Mouse (Mus musculus) stomach, embryonic 15.5 days (tissue): Measurements from ENCODE around the gene Tmem147. TPM values are rescaled to one million over a fixed set of nuclear protein-coding genes. Genes with fewer than 3 reads are reported as not detected.
A peak's percentile ranks its signal among the peaks of the same experiment; 100 is the strongest.

Source experiments
- ATAC-seq: fragments of 200-750 bp; cut with Nextera tagmentation; 2 replicates; pipeline ENCODE4 v1.8.0; 2017; ENCODE audit warnings: low read depth, moderate number of reproducible peaks, moderate TSS enrichment; ENCODE audit not compliant: insufficient read depth, low FRiP score
- H3K27ac ChIP-seq: fragments of 300-500 bp; sonication (generic); 2 replicates; pipeline ENCODE4 v1.5.1; 2015; ENCODE audit warnings: mild to moderate bottlenecking, inconsistent platforms
- H3K27me3 ChIP-seq: fragments of 300-500 bp; sonication (generic); replicated peaks from 2 replicates; pipeline ENCODE4 v1.6.1; 2015; ENCODE audit warnings: inconsistent platforms
- H3K36me3 ChIP-seq: fragments of 300-500 bp; sonication (generic); 2 replicates; pipeline ENCODE4 v1.6.1; 2015; ENCODE audit warnings: inconsistent platforms
- H3K4me1 ChIP-seq: fragments of 300-500 bp; sonication (generic); 2 replicates; pipeline ENCODE4 v1.6.1; 2015; ENCODE audit warnings: inconsistent platforms
- H3K4me2 ChIP-seq: fragments of 300-500 bp; sonication (generic); 2 replicates; pipeline ENCODE4 v1.6.1; 2015; ENCODE audit warnings: mild to moderate bottlenecking, inconsistent platforms
- H3K4me3 ChIP-seq: fragments of 300-500 bp; sonication (generic); replicated peaks from 2 replicates; pipeline ENCODE4 v1.5.1; 2015; ENCODE audit warnings: inconsistent platforms
- H3K9ac ChIP-seq: fragments of 300-500 bp; sonication (generic); 2 replicates; pipeline ENCODE4 v1.6.1; 2015; ENCODE audit warnings: inconsistent platforms
- H3K9me3 ChIP-seq: fragments of 300-500 bp; sonication (generic); 2 replicates; pipeline ENCODE4 v1.6.1; 2016; ENCODE audit warnings: inconsistent platforms
- WGBS: fragments of 180-500 bp; shearing (Covaris S2); methylation state at CpG from one replicate; pipeline ENCODE4 v1.1.7; 2015; 5-methylcytosine and 5-hydroxymethylcytosine counted together
- polyA plus RNA-seq: library from polyadenylated mRNA; unstranded; fragments of >200 nt; fragmentation: Nextera tagmentation; extraction: Ambion mirVana; gene quantifications from 2 replicates; pipeline ENCODE4 v1.2.1, GENCODE M21; 2015

Gene Tmem147
- 227 and 239 TPM in 2 replicates for polyA plus RNA-seq

DNA sequence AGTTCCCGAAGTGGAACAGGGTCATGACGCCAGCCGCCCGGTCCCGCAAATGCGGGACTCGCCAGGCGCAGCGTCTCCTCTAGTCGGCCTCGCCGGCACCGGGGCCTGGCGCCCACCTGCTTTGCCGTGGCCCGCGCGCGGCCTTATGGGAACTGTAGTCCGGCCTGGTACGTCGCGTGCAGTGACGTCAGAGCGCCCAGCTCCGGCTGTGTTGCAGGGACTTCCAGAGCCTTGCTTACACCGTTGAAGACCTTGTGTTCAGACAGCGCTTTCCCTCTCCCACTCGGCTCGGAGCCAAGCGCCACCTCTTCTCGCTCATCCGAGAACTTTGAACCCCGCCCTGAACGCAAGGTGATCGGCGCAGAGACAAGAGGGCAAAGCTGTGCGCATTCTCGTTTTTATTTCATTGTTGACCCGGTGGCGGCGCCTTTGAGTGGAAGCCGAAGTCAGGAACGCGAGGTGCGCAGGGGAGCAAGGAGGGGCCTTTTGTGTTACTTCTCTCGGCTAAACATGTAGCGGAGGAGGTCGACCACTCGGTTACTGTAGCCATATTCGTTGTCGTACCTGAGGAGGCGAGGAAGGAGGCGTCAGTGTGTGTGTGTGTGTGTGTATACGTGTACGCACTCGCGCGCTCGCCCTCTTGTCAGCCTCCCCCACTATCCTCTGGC, at the start of gene Tmem147:
Tmem147 (minus strand) TSS at position 145 of the 668 bp plus-strand sequence.
- Histone ChIP-seq H3K27ac (peak within 1 kb of the TSS; percentile 90), H3K4me3 (peak within 1 kb of the TSS; percentile 68)

DNA sequence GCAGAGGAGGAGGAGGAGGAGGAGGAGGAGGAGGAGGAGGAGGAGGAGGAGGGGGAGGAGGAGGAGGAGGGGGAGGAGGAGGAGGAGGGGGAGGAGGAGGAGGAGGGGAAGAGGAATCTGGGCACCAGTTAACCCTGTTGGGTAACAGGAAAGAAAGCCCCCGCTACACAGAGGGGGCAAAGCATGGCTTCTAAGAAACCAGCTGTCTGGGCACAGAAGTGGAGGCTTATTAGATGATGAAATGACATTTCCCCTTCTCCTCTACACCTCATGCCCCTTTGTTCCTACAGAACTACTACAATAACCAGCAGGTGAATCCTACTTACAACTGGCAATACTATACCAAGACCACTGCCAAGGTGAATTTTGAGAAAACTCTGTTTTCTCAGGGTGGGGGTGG, 48.6 kb upstream of the Tmem147 start:
- Histone ChIP-seq H3K4me3 (no peak overlapping the region), H3K4me1 (no peaks in the 10 kb centered on the region), H3K36me3 (no peaks in the 10 kb centered on the region), H3K4me2 (no peak overlapping the region), H3K27me3 (no peaks in the 10 kb centered on the region), H3K27ac (no peak overlapping the region), H3K9me3 (no peaks in the 10 kb centered on the region), H3K9ac (no peak overlapping the region)
- ATAC-seq = no peak
- WGBS = 85% methylated on average over 1 of the region's 1 CpGs

More for the DNA sequence above, at the start of gene Tmem147:
- WGBS = under 1% methylated on average over 60 of the region's 60 CpGs
- Histone ChIP-seq H3K4me2 (peak within 1 kb of the TSS; percentile 84), H3K9me3 (no peaks in the 10 kb centered on the region), H3K36me3 (peaks cover 18% of the 10 kb centered on the region), H3K9ac (peak within 1 kb of the TSS; percentile 61), H3K4me1 (peaks cover 12% of the 10 kb centered on the region), H3K27me3 (no peaks in the 10 kb centered on the region)
- peak; percentile 96 for ATAC-seq

DNA sequence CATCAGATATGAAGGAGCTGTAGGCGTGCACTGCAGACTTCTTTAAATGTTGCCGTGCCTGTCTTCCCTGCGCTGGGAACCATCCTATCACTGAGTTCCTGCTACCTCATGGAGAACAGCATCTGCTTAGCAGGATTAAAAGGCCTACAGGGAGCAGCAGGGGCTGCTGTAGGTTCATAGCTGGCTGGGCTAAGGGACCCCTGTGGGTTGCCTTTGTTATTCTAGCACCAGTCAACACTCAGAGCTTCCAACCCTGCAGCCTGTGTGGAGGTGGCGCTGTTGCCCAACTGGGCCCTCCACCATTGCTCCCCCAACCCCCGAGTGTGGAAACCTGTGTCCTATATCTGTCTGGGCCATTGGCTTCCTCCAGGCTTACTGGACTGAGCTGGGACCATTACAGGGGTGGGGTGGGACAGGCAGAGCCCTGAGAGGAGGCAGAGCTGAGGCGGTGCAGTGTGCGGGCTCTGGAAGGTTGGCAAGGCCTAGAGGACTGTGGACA, 47.8 kb upstream of the Tmem147 start:
- Histone ChIP-seq H3K4me2 (no peak overlapping the region), H3K36me3 (no peaks in the 10 kb centered on the region), H3K4me3 (no peak overlapping the region), H3K9ac (no peak overlapping the region), H3K4me1 (no peaks in the 10 kb centered on the region), H3K27me3 (no peaks in the 10 kb centered on the region), H3K27ac (no peak overlapping the region), H3K9me3 (no peaks in the 10 kb centered on the region)
- ATAC-seq = no peak
- WGBS = 59% methylated on average over 7 of the region's 7 CpGs

DNA sequence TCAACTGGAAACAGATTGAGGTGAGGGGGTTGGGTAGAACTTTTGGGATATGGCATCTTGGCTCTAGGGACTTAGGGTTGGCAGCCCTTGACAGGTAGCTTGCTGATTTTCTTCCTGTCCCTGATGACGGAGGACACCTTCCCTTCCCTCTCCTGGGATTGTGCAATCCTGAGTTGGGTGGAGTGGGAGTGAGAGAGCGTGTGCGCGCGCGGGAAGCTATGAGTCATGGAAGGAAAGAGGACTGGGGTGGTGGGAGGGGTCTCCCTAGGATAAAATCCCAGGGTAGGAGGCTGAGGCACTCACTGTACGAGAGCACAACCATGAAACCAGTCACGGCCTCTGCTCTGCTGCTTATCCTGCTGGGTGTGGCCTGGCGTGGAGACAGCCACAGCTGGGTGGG, 46.8 kb upstream of the Tmem147 start:
- H3K36me3 ChIP-seq = no peaks in the 10 kb centered on the region
- H3K9ac ChIP-seq = no peak overlapping the region
- ATAC-seq = no peak
- H3K4me2 ChIP-seq = no peak overlapping the region
- WGBS = 70% methylated on average over 9 of the region's 9 CpGs
- no peaks in the 10 kb centered on the region for H3K27me3 ChIP-seq
- H3K4me3 ChIP-seq = no peak overlapping the region
- no peaks in the 10 kb centered on the region for H3K9me3 ChIP-seq
- no peaks in the 10 kb centered on the region for H3K4me1 ChIP-seq
- H3K27ac ChIP-seq = no peak overlapping the region; the same call in 1 of the 2 replicates

DNA sequence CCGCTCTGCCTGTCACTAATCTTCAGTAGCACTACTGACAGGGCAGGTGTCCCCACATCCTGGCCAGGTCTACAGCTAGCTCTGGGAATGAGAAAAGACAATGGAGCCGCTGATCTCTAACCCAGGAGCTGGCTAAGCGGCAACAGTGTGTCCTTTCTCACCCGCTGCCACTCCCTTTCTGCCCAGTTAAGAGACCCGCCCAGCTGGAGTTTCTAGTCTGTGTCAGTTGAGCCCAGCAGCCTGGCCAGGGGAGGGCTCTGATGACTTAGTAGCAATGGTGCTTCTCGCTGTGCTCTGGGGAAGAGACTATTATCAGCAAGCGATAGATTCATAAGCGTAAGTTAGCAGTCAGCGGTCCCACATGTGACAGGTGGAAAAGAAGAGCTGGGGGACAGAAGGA, 39.9 kb upstream of the Tmem147 start:
- no peak overlapping the region for H3K4me3 ChIP-seq
- H3K27ac ChIP-seq = peak overlapping the region; percentile 13; the same call in 1 of the 2 replicates

DNA sequence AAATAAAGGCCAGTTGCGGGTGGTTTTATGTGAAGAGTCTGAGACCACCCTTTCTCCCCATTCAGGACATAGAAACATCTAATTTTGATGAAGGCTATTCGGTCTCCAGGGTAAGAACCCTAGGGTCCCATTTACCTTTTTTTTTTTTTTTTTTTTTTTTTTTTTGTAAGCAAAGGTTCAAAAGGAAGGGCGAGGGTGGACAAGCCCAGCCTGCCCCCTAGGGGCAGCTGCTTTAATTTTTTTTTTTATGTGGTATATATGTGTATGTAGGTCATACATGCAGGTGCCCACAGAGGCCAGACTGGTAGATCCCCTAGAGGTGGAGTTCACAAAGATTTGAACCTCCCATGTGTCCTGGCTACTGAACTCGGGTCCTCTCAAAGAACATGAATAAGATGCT, 37.1 kb upstream of the Tmem147 start:
- no peak for ATAC-seq
- H3K27me3 ChIP-seq = 0 out of 2 replicates have a peak, but pooled peaks cover 2% of the 10 kb centered on the region
- no peaks in the 10 kb centered on the region for H3K9me3 ChIP-seq
- 86% methylated on average over 4 of the region's 4 CpGs for WGBS
- no peaks in the 10 kb centered on the region for H3K36me3 ChIP-seq
- H3K9ac ChIP-seq = no peak overlapping the region
- H3K4me2 ChIP-seq = no peak overlapping the region
- H3K4me1 ChIP-seq = no peaks in the 10 kb centered on the region
- no peak overlapping the region for H3K27ac ChIP-seq
- H3K4me3 ChIP-seq = no peak overlapping the region

More for the DNA sequence above, 39.9 kb upstream of the Tmem147 start:
- 27% methylated on average over 9 of the region's 9 CpGs for WGBS
- Histone ChIP-seq H3K4me1 (no peaks in the 10 kb centered on the region), H3K4me2 (peak overlapping the region; percentile 5; the same call in 1 of the 2 replicates), H3K27me3 (0 out of 2 replicates have a peak, but pooled peaks cover 2% of the 10 kb centered on the region), H3K36me3 (no peaks in the 10 kb centered on the region), H3K9me3 (no peaks in the 10 kb centered on the region), H3K9ac (no peak overlapping the region)
- peak; percentile 54; the same call in 1 of the 2 replicates for ATAC-seq

DNA sequence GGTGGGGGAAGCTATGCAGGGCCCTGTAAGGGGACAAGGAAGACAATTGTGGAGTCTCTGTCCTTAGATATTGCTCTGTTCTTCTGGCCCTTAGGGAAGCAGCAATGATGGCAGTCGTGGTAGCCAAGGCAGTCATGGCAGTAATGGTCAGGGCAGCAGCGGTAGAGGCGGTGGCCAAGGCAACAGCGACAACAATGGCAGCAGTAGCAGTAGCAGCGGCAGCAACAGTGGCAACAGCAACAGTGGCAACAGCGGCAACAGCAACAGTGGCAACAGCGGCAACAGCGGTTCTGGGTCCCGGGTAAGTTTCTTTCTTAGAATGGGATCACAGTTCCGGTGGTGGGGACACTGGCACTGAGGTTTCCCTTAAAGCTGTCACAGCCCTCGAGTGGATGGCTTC, 35.8 kb upstream of the Tmem147 start:
- 0 out of 2 replicates have a peak, but pooled peaks cover 2% of the 10 kb centered on the region for H3K27me3 ChIP-seq
- ATAC-seq = no peak
- no peak overlapping the region for H3K4me2 ChIP-seq
- no peaks in the 10 kb centered on the region for H3K36me3 ChIP-seq
- H3K4me3 ChIP-seq = no peak overlapping the region
- H3K27ac ChIP-seq = no peak overlapping the region
- 34% methylated on average over 11 of the region's 11 CpGs for WGBS
- no peaks in the 10 kb centered on the region for H3K9me3 ChIP-seq
- H3K4me1 ChIP-seq = peaks cover 4% of the 10 kb centered on the region; the same call in 1 of the 2 replicates
- H3K9ac ChIP-seq = no peak overlapping the region

DNA sequence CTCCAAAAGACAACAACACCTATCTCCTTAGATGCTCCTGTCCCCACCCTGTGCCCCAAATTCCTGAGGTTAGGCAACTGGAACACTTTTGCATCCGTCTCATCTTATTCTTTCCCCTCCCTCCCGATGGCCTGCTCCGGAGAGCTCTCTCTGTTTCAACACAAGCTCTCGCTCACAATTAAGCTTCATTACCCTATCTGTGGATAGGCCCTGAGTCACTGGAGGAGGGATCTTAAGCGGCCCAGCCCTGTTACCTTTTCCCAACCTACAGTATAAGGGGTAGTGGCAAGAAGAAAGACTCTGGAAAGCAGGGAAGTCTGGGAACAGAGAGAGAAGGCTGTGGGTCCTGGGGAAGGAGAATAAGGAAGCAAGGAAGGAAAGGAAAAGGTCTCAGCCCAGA, 34.1 kb upstream of the Tmem147 start, which contains the start of gene Dmkn:
Dmkn (plus strand) TSS at position 301 of the 400 bp plus-strand sequence.
- Histone ChIP-seq H3K9ac (no peak within 1 kb of the TSS), H3K27me3 (0 out of 2 replicates have a peak, but pooled peaks cover 2% of the 10 kb centered on the region), H3K27ac (no peak within 1 kb of the TSS), H3K36me3 (no peaks in the 10 kb centered on the region), H3K9me3 (no peaks in the 10 kb centered on the region), H3K4me2 (no peak within 1 kb of the TSS), H3K4me1 (peaks cover 8% of the 10 kb centered on the region; the same call in 1 of the 2 replicates), H3K4me3 (no peak within 1 kb of the TSS)
- 52% methylated on average over 5 of the region's 5 CpGs for WGBS
- ATAC-seq = no peak

DNA sequence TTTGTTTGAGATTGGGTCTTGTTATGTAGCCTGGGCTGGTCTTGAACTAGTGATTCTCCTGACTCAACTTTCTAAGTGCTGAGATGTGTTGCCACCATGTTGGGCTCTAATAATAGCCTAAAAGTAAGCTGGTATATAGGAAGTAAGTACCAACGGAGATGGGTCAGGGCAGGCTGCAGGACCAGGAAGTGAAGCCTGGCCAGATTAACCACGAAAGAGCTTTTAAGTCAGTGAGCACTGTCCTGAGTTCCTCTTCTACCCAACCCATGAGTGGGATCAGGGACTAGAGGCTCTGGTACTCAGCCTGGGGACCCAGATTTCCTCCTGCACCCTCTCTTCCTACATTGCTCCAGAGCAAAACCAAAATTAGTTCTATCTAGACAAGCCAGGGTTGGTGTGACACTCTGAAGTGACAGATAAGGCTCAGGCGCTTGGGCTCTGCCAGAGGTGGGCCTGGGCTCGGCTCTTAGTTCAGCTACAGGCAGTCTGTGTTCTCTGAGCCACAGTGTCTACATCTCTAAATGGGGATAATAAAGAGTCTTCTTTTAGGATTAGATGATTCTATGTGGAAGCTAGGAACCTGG, 32.5 kb upstream of the Tmem147 start:
- H3K9me3 ChIP-seq = no peaks in the 10 kb centered on the region
- H3K9ac ChIP-seq = no peak overlapping the region
- no peak overlapping the region for H3K27ac ChIP-seq
- H3K27me3 ChIP-seq = 0 out of 2 replicates have a peak, but pooled peaks cover 2% of the 10 kb centered on the region
- no peak overlapping the region for H3K4me3 ChIP-seq
- peaks cover 8% of the 10 kb centered on the region; the same call in 1 of the 2 replicates for H3K4me1 ChIP-seq
- no peak for ATAC-seq
- 66% methylated on average over 4 of the region's 4 CpGs for WGBS
- no peak overlapping the region for H3K4me2 ChIP-seq
- no peaks in the 10 kb centered on the region for H3K36me3 ChIP-seq

DNA sequence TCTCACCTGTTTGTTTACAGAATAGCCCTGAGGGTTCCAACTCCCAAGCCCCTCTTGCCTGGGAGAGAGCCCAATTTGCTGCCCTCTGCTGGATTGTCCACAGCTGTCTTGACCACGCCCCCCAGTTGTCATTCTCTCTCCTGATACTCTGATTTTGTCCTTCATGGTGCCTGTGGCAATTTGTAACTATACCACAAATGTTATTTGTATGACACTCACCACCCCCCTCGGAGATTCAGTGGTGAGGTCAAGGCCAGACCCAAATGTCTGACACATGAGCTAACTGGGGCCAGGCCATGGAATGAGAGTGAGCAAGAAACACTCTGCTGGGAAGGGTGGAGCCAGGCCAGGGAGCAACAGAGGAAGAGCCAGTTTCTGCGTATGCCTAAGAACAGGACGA, 29.5 kb upstream of the Tmem147 start:
- no peak overlapping the region for H3K9ac ChIP-seq
- H3K4me2 ChIP-seq = no peak overlapping the region
- WGBS = 17% methylated on average over 4 of the region's 4 CpGs
- H3K36me3 ChIP-seq = peaks cover 6% of the 10 kb centered on the region
- H3K27ac ChIP-seq = no peak overlapping the region
- no peaks in the 10 kb centered on the region; the same call in 1 of the 2 replicates for H3K9me3 ChIP-seq
- H3K4me3 ChIP-seq = no peak overlapping the region
- H3K27me3 ChIP-seq = no peaks in the 10 kb centered on the region
- ATAC-seq = no peak
- H3K4me1 ChIP-seq = peaks cover 8% of the 10 kb centered on the region; the same call in 1 of the 2 replicates

DNA sequence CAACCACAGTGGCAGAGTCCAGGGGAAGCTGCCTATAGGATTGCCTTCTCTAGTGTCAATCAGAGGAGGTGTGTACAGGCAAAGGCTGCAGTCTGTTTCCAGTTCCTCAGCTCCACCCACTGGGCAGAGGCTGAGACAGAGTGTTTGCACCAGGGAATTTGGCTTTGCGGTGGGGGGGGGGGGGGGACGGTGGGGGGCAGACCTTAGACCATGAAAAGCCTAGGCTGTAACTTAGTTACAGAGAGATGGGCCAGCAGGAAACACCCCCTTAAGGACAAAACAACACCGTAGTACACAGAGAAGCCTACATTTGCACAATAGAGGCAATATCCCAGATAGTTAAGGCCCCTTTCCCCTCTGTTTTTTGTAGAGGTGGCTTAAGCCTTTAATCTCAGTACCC, 27.7 kb upstream of the Tmem147 start:
- peaks cover 8% of the 10 kb centered on the region; the same call in 1 of the 2 replicates for H3K4me1 ChIP-seq

More for the DNA sequence above, 27.7 kb upstream of the Tmem147 start:
- 73% methylated on average over 3 of the region's 3 CpGs for whole genome bisulfite sequencing
- Histone ChIP-seq H3K9ac (no peak overlapping the region), H3K36me3 (peaks cover 6% of the 10 kb centered on the region), H3K4me2 (no peak overlapping the region), H3K27ac (no peak overlapping the region), H3K4me3 (no peak overlapping the region), H3K27me3 (no peaks in the 10 kb centered on the region), H3K9me3 (no peaks in the 10 kb centered on the region; the same call in 1 of the 2 replicates)
- ATAC-seq = no peak
